8 mouse cellular contexts compared by ENCODE assay signal in genomic region chrX:73690917-73691629, GRCm38 (mm10). TPM values are rescaled to one million over a fixed set of nuclear protein-coding genes. Genes with fewer than 3 reads are reported as not detected.
DNase-seq lines count a peak whose midpoint lies in the region; ATAC-seq and TF ChIP-seq lines count a peak whose summit lies in the region.

No protein-coding gene starts in this region.

- H3K36me3 ChIP-seq in forebrain, embryonic 16.5 days (ENCODE audit: control insufficient read depth, insufficient read depth) = peaks cover 3% of the 10 kb centered on the region; the same call in 1 of the 2 replicates
- H3K36me3 ChIP-seq in intestine, embryonic 15.5 days = no peaks in the 10 kb centered on the region
- H3K36me3 ChIP-seq in liver, postnatal 0 days (replicated peaks; ENCODE audit: insufficient read depth, low read length) = peaks cover 10% of the 10 kb centered on the region

- H3K4me3 ChIP-seq in forebrain, embryonic 16.5 days (replicated peaks; ENCODE audit: low read length) = no peak overlapping the region
- no peak overlapping the region for H3K4me3 ChIP-seq in intestine, embryonic 15.5 days (replicated peaks)
- no peak overlapping the region for H3K4me3 ChIP-seq in liver, postnatal 0 days (ENCODE audit: low read depth, low read length)

- H3K9ac ChIP-seq in forebrain, embryonic 16.5 days (replicated peaks; ENCODE audit: low read depth, low read length) = no peak overlapping the region
- H3K9ac ChIP-seq in intestine, embryonic 15.5 days = no peak overlapping the region
- H3K9ac ChIP-seq in liver, postnatal 0 days (replicated peaks) = no peak overlapping the region

- peak; percentile 77 for TF ChIP-seq CTCF in liver, postnatal 0 days (IDR thresholded peaks at IDR 0.05; ENCODE audit: low read depth)

- peak; percentile 67 for ATAC-seq in CD4-positive, CD25-positive, alpha-beta regulatory T cell, adult 4 months
- ATAC-seq in forebrain, embryonic 16.5 days = 0 out of 2 replicates have a peak, but pooled peaks have one; percentile 52
- peak; percentile 59; the same call in 1 of the 2 replicates for ATAC-seq in intestine, embryonic 15.5 days
- ATAC-seq in liver, postnatal 0 days = peak; percentile 55

- H3K4me2 ChIP-seq in forebrain, embryonic 16.5 days (ENCODE audit: low read length) = no peak overlapping the region
- H3K4me2 ChIP-seq in intestine, embryonic 15.5 days (replicated peaks) = no peak overlapping the region
- H3K4me2 ChIP-seq in liver, postnatal 0 days (ENCODE audit: low read depth, low read length) = no peak overlapping the region

- no peaks in the 10 kb centered on the region for H3K4me1 ChIP-seq in forebrain, embryonic 16.5 days (replicated peaks; ENCODE audit: control insufficient read depth, insufficient read depth, low read length)
- no peaks in the 10 kb centered on the region for H3K4me1 ChIP-seq in intestine, embryonic 15.5 days (replicated peaks)
- H3K4me1 ChIP-seq in liver, postnatal 0 days (ENCODE audit: insufficient read depth) = no peaks in the 10 kb centered on the region

- DNase-seq in adrenal gland, adult (ENCODE audit: inconsistent age in 2 of 2, low spot score in 1 of 2) = peak; percentile 73 to 86
- DNase-seq in adrenal gland, adult 8-10 months = no peak
- DNase-seq in c-Kit-positive CD71-positive TER-119-positive erythroid progenitor cells, embryonic 14.5 days (ENCODE audit: low spot score) = peak; percentile 28
- peak; percentile 47 for DNase-seq in liver, postnatal 0 days
- DNase-seq in right cerebral cortex, adult 2 months (ENCODE audit: low spot score in 2 of 2) = peak; percentile 41 to 44

- no peaks in the 10 kb centered on the region for H3K27me3 ChIP-seq in forebrain, embryonic 16.5 days (replicated peaks; ENCODE audit: control insufficient read depth, insufficient read depth, low read length)
- H3K27me3 ChIP-seq in intestine, embryonic 15.5 days (replicated peaks) = no peaks in the 10 kb centered on the region; the same call in 1 of the 2 replicates
- no peaks in the 10 kb centered on the region for H3K27me3 ChIP-seq in liver, postnatal 0 days (ENCODE audit: insufficient read depth, low read length)

- H3K27ac ChIP-seq in forebrain, embryonic 16.5 days (ENCODE audit: low read length) = no peak overlapping the region
- no peak overlapping the region for H3K27ac ChIP-seq in intestine, embryonic 15.5 days
- H3K27ac ChIP-seq in liver, postnatal 0 days (ENCODE audit: low read depth) = no peak overlapping the region

- 79% methylated on average over 5 of the region's 5 CpGs for WGBS in forebrain, embryonic 16.5 days
- 72% methylated on average over 5 of the region's 5 CpGs for WGBS in intestine, embryonic 15.5 days
- WGBS in liver, postnatal 0 days (ENCODE audit: insufficient replicate concordance) = 58% methylated on average over 5 of the region's 5 CpGs

- H3K9me3 ChIP-seq in forebrain, embryonic 16.5 days (ENCODE audit: control insufficient read depth, low read length) = no peaks in the 10 kb centered on the region
- no peaks in the 10 kb centered on the region for H3K9me3 ChIP-seq in intestine, embryonic 15.5 days
- H3K9me3 ChIP-seq in liver, postnatal 0 days (ENCODE audit: low read length) = no peaks in the 10 kb centered on the region

- TF ChIP-seq EP300 in liver, postnatal 0 days (IDR thresholded peaks at IDR 0.05; ENCODE audit: low read depth) = no peak

RNA-seq across cellular contexts. Expression of gene Slc6a8, which starts 18.1 kb away (rescaled TPM):
- total RNA-seq in adrenal gland, adult 8-10 months (2022) = 100 to 1,000 TPM in 3 of 4 experiments, 10 to 100 TPM in 1; 63.8 to 185 (median 134) TPM
- under 1 TPM; 0.63 TPM for polyA plus RNA-seq in CD4-positive, CD25-positive, alpha-beta regulatory T cell, adult 4 months (2017; shearing (Covaris generic))
- 6.4 and 7.5 TPM in 2 replicates for polyA plus RNA-seq in forebrain, embryonic 16.5 days (2015; fragmentation: Nextera tagmentation; extraction: Ambion mirVana)
- 7.1 and 9.1 TPM in 2 replicates for polyA plus RNA-seq in intestine, embryonic 15.5 days (2015; fragmentation: Nextera tagmentation; extraction: Ambion mirVana)
- polyA plus RNA-seq in liver, postnatal 0 days (2015; fragmentation: Nextera tagmentation; extraction: Ambion mirVana) = 0.72 and 0.81 TPM in 2 replicates

RNA-seq across cellular contexts. Expression of gene Bcap31, which starts 24.9 kb away (rescaled TPM):
- total RNA-seq in adrenal gland, adult 8-10 months (2022) = 100 to 1,000 TPM; 212 to 320 (median 258) TPM
- polyA plus RNA-seq in CD4-positive, CD25-positive, alpha-beta regulatory T cell, adult 4 months (2017; shearing (Covaris generic)) = 100 to 1,000 TPM; 283 to 291 TPM
- polyA plus RNA-seq in forebrain, embryonic 16.5 days (2015; fragmentation: Nextera tagmentation; extraction: Ambion mirVana) = 109 and 111 TPM in 2 replicates
- polyA plus RNA-seq in intestine, embryonic 15.5 days (2015; fragmentation: Nextera tagmentation; extraction: Ambion mirVana) = 296 and 302 TPM in 2 replicates
- polyA plus RNA-seq in liver, postnatal 0 days (2015; fragmentation: Nextera tagmentation; extraction: Ambion mirVana) = 143 and 144 TPM in 2 replicates

RNA-seq across cellular contexts. Expression of gene Abcd1, which starts 25.3 kb away (rescaled TPM):
- 10 to 100 TPM; 23.0 to 38.2 (median 29.4) TPM for total RNA-seq in adrenal gland, adult 8-10 months (2022)
- polyA plus RNA-seq in CD4-positive, CD25-positive, alpha-beta regulatory T cell, adult 4 months (2017; shearing (Covaris generic)) = 10 to 100 TPM; 23.3 to 44.3 TPM
- polyA plus RNA-seq in forebrain, embryonic 16.5 days (2015; fragmentation: Nextera tagmentation; extraction: Ambion mirVana) = 11.3 and 12.3 TPM in 2 replicates
- polyA plus RNA-seq in intestine, embryonic 15.5 days (2015; fragmentation: Nextera tagmentation; extraction: Ambion mirVana) = 18.5 and 20.2 TPM in 2 replicates
- 7.0 and 7.5 TPM in 2 replicates for polyA plus RNA-seq in liver, postnatal 0 days (2015; fragmentation: Nextera tagmentation; extraction: Ambion mirVana)

RNA-seq across cellular contexts. Expression of gene Pnck, which starts 31.2 kb away (rescaled TPM):
- total RNA-seq in adrenal gland, adult 8-10 months (2022) = 10 to 100 TPM; 10.6 to 29.6 (median 18.5) TPM
- 1 to 10 TPM; 2.6 to 2.7 TPM for polyA plus RNA-seq in CD4-positive, CD25-positive, alpha-beta regulatory T cell, adult 4 months (2017; shearing (Covaris generic))
- polyA plus RNA-seq in forebrain, embryonic 16.5 days (2015; fragmentation: Nextera tagmentation; extraction: Ambion mirVana) = 105 and 143 TPM in 2 replicates
- polyA plus RNA-seq in intestine, embryonic 15.5 days (2015; fragmentation: Nextera tagmentation; extraction: Ambion mirVana) = 12.4 and 12.7 TPM in 2 replicates
- polyA plus RNA-seq in liver, postnatal 0 days (2015; fragmentation: Nextera tagmentation; extraction: Ambion mirVana) = 0.61 and 0.66 TPM in 2 replicates

RNA-seq across cellular contexts. Expression of gene Dusp9, which starts 51.9 kb away (rescaled TPM):
- 1 to 10 TPM in 1 of 4 experiments, under 1 TPM in 3; 0.17 to 1.1 (median 0.52) TPM for total RNA-seq in adrenal gland, adult 8-10 months (2022)
- polyA plus RNA-seq in CD4-positive, CD25-positive, alpha-beta regulatory T cell, adult 4 months (2017; shearing (Covaris generic)) = under 1 TPM in 1 of 2 experiments, not detected in 1; 0.31 TPM
- 0.26 and 0.37 TPM in 2 replicates for polyA plus RNA-seq in forebrain, embryonic 16.5 days (2015; fragmentation: Nextera tagmentation; extraction: Ambion mirVana)
- 10.7 and 11.0 TPM in 2 replicates for polyA plus RNA-seq in intestine, embryonic 15.5 days (2015; fragmentation: Nextera tagmentation; extraction: Ambion mirVana)
- 3.9 and 4.2 TPM in 2 replicates for polyA plus RNA-seq in liver, postnatal 0 days (2015; fragmentation: Nextera tagmentation; extraction: Ambion mirVana)
